Mouse (Mus musculus): ENCODE results near the gene Manbal.

Manbal gene

DNA sequence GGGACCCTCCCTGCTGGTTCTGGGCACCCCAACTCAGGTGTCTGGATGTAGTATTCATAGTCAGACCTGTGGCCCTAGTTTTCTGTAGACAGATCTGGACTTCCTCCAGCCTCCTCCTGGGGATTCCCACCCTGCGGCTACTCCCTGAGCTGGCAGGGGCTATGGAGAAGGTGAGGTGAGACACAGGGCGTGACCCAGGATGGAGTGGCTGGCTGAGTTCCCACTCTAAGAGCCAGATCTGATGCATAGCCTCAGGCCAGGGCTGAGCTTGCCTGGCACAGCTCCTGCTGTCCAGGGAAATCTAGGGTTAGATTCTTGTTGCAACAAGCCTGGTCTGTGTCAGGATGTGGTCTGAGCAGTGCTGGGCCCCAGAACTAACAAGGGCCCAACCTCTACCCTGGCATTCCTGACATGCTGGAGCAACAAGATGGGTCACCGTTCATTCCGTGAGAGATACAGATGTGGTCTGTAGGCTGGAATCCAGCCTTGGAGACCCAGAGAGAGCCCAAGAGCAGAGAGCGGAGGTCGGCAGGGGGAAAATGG is 43.8 kb downstream of the Manbal start:
- DNase-seq (ENCODE audit: low read depth, low spot score) = no peak

GRCm38 (mm10) chr2:157412497-157412896 is 45.1 kb downstream of the Manbal start:
- no peak for DNase-seq (ENCODE audit: low read depth, low spot score)

- no peak for DNase-seq (ENCODE audit: low read depth, low spot score)
Observed at GRCm38 (mm10) chr2:157417229-157417628, 49.8 kb downstream of the Manbal start.

- no peak for DNase-seq (ENCODE audit: low read depth, low spot score)
Observed at GRCm38 (mm10) chr2:157418206-157418605, 50.8 kb downstream of the Manbal start, which contains the start of gene Src. Gene Src (plus strand): TSS chr2:157418444.

DNA sequence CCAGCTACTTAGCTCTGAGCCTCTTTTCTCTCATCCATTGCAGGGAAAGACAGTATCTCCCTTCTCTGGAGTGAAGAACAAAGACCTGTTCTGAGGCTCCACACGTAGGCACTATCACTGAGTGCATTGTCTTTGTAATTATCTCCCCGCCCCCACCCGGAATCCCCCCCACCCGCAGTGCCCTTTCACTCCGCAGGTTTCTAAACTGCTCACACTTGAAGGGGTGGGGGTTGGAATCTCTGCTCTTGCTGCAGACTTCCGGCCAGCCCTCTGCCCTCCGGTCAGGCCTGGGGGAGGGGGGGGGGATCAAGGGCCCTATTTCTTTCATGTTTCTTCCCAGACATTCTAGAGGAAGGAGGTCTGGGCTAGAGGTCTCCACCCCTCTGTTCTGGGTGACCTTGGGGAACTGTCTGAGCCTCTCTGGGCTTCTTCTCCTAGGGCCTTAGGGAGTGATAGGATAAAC is 51.2 kb downstream of the Manbal start:
- peak; percentile 98 for DNase-seq (ENCODE audit: low read depth, low spot score)

DNA sequence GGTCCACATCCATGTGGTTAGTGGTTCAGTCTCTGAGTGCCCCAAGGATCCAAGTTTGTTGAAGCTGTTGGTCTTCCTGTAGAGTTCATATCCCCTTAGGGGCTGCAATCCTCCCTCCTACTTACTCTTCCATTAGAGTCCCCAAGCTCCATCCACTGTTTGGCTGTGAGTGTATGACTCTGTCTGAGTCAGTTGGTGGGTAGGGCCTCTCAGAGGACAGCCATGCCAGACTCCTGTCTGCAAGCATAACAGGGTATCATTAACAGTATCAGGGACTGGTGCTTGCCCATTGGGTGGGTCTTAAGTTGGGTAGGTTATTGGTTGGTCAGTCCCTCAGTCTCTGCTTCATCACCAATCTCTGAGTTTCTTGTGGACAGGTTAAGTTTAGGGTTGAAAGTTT is 52.1 kb downstream of the Manbal start:
- peak; percentile 37 for DNase-seq (ENCODE audit: low read depth, low spot score)

DNA sequence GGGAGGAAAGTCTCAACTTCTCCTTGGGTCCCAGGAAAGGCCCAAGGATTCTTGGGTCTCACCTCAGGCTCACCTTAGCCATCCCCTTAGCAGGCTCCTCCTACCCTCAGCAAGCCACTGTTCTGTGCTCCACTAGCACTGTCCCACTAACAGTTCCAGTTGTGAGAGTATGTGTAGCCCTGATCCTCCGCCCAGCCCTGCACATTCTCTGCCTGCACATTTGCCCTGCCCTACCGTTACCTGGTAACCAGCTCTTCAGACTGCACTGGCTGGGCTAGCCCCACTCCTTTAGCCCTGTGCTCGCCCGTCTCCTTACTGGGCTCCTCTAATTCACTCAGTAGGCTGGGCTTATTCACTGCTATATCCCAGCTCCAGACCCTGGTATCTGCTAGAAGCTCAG is 53.0 kb downstream of the Manbal start:
- peak; percentile 97 for DNase-seq (ENCODE audit: low read depth, low spot score)

GRCm38 (mm10) chr2:157422062-157422655 is 54.8 kb downstream of the Manbal start:
- no peak for DNase-seq (ENCODE audit: low read depth, low spot score)

- DNase-seq (ENCODE audit: low read depth, low spot score) = no peak
Observed at GRCm38 (mm10) chr2:157422854-157423705, 55.7 kb downstream of the Manbal start.

DNA sequence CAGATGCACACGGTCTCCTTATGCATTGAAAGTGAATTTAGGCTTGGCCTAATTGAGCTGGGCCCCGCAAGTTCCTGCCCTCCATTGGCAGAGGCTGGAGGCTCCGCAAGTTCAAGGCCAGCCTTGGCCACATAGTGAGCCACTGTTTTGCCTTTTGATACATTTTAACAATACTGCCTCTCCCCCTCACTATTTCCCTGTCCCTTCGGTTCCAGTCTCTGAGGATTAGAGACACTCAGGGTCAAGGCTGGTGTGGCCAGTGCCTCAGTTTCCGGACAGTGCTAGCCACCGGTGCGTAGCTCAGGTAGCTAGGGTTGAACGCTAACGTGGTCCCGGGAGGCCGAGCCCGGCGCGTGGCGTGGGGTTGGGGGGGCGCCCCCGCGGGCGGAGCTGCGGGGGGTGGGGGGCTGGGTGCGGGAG is 56.3 kb downstream of the Manbal start:
- DNase-seq (ENCODE audit: low read depth, low spot score) = peak; percentile 50

- DNase-seq (ENCODE audit: low read depth, low spot score) = no peak
Observed at GRCm38 (mm10) chr2:157424126-157424903, 56.9 kb downstream of the Manbal start.

GRCm38 (mm10) chr2:157424904-157425642 is 57.7 kb downstream of the Manbal start:
- DNase-seq (ENCODE audit: low read depth, low spot score) = peak; percentile 34

GRCm38 (mm10) chr2:157425643-157425988 is 58.2 kb downstream of the Manbal start:
- DNase-seq (ENCODE audit: low read depth, low spot score) = peak; percentile 43

DNA sequence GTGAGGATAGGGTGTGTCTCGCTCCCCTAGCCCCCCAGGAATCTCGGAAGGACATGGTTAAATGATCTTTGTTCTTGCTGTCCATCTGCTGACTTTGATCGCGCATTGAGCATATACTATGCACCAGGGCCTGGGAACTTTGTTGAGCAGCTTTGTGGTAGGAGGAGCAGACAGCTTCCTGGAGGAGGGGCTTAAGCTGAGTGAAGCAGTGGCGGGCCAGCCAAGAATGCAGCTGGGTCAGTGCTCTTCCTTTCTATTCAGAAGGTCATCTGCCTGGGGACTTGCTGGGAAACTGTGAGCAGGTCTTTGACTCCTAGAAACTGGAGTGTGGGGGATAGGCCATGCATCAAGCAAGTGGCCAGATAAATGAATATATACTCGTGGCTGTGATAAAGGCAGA is 58.8 kb downstream of the Manbal start:
- peak; percentile 85 for DNase-seq (ENCODE audit: low read depth, low spot score)

DNA sequence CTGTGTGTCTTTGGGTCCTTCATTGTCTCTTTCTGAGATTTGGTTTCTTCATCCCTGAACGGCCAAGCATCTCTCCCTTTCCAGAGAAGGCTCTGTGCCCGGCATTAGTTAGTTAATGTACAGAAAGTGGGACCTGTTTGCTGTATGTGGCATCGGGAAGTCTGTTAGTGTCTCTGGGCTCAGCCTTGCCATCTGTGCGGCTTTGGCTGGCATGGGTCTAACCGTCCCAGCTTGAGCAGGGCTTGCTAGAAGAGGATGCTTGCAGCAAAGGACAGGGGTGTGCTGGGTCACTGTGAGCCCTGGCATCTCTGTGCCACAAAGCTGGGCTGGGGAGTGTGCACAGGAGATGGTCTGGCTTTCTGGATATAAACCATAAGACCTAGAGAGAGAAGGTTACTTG is 59.8 kb downstream of the Manbal start:
- DNase-seq (ENCODE audit: low read depth, low spot score) = no peak

DNA sequence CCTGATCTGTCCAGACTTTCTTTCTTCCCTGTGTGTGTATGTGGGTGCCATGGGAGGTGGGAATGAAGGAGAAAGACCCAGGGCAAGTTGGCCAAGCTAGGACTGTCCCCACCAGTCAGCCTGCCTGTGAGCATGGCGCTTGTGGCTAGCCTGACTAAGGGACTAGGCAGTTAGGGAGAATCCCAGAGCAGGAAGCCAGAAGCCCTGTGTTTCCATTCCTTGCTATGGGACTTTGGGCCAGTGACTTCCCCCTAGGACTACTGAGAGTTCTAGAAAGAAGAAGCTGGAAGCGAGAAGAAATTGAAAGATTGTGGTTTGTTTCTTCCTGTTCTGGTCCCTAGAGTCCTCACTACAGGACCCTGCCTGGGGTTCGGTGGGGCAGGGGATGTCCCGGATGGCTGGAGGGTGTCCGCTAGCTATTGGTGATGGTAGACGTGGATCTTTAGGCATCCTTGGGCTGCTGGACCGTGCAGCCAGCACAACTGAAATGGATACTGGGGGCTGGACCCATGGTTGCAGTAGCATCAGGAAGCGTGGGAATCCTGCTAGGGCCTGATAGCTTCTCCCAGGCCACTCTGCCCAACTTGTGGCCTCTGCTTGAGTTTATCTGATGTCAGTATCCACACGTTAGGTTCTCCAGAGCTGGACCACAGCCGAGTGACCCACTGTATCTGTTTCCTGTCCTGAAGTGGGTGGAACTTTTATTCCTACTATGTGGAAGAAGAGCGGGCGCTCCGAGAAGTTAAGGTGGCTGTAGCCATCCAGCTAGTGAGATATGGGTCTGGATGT is 61.2 kb downstream of the Manbal start:
- DNase-seq (ENCODE audit: low read depth, low spot score) = no peak

DNA sequence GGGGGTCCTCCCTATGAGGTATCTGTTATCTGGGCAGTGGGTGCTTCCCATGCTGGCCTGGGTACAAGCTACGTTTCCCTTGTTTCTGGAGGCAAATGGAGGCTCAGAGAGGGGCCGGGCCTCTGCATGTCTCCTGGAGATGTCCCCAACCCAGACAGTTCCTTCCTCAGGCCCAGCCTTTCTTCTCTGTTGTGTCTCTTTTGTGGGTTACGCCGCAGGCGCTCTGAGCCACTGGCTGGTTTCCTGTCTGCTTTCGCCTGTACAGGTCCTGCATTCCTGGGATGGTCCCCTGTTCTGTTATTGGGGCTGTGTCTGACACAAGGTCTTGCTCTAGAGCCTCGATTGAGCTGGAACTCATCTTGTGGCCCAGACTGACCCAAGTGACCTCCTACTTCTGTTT is 62.3 kb downstream of the Manbal start:
- peak; percentile 53 for DNase-seq (ENCODE audit: low read depth, low spot score)

DNA sequence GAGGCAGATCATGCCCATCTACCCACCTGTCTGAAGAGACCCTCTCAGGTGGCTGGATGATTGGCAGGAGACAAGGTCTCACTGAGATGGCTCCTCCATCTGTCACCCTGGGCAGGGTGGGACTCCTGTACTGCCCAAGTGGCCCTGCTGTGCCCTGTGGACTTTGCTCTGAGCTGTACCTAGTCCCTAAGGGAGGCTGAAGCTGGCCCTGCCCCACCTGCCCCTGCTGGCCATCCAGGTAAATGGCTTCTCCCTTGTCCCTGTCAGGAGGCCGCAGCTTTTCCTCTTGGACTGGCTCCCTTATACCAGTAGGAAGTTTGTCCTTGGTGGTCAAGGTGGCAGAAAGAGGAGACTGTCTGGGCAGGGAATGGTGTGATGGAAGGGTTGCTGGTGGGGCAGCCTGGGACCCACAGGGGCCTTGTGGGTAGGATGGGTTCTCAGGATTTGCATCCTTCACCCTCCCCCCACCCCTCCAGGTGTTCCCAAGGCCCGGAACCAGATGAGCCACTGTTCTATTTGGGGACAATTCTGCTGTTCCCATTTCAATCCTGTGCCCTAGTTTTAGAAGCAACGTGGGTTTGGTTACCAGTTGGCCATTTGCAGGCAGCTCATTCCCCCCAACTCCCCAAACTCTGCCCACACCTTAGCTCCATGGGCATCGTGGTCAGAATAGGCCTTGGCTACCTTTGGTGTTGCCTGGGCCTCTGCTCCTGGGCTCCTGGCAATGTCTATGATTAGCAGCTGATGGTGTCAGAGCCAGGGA is 63.5 kb downstream of the Manbal start:
- DNase-seq (ENCODE audit: low read depth, low spot score) = no peak

- DNase-seq (ENCODE audit: low read depth, low spot score) = no peak
Observed at GRCm38 (mm10) chr2:157431912-157432311, 64.5 kb downstream of the Manbal start.

- no peak for DNase-seq (ENCODE audit: low read depth, low spot score)
Observed at GRCm38 (mm10) chr2:157432476-157432875, 65.1 kb downstream of the Manbal start.
